Mouse (Mus musculus): ENCODE measurements around the gene Cab39. TPM values are rescaled to one million over a fixed set of nuclear protein-coding genes. Genes with fewer than 3 reads are reported as not detected.

Gene Cab39
- polyA plus RNA-seq (2016; fragmentation: Nextera tagmentation; extraction: Ambion mirVana), result 44.9 and 48.7 TPM in 2 replicates

DNA sequence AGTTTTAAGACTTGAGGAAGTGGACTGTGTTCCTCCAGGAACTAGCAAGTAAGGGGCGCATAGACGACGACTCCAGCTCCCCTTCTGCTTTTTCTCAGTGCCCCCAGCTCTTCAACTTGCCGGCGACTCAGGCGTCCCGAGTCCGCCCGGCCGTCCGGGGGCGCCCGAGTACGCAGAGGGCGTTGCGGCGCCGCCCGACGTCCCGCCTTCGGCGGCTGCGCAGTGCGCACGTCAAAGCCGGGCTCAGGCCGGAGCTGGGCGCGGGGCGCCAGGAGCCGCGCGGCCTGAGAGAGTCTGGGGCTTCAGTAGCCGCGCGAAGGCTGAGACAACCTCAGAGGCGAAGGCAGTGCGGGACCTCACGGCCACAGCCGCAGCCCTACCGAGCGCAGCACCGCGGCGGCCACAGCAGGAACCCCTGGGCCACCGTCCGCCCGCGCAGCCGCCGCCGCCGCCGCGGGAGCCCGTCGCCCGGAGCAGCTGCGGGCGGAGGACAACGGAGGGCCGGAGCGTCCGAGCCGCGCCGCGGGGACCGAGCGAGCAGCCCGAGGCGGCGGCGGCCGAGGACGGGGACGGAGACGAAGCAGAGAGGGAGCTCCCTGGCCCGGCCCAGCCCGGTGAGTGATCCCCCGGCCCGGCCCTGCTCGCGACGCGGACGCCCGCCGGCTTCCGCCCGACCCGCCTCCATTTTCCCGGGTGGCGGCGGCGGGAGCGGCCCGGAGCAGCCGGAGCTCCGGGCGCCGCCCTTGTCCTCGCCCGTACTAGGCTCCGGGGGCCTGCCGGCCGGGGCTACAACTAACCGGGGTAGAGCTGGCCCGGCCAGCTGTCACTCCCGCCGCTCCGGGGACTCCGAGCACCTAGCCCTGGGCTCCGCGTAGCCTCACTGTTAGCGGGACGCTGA lies at the start of gene Cab39:
Gene Cab39 (plus strand): TSS at position 234 of the 898 bp plus-strand sequence.
- peak; percentile 94 for ATAC-seq (ENCODE audit: insufficient number of reproducible peaks, insufficient read depth, low FRiP score, low TSS enrichment)
- peaks cover 3% of the 10 kb centered on the region; the same call in 1 of the 2 replicates for H3K4me1 ChIP-seq
- H3K4me3 ChIP-seq, result peak within 1 kb of the TSS; percentile 97
- H3K36me3 ChIP-seq, result no peaks in the 10 kb centered on the region
- under 1% methylated on average over 90 of the region's 118 CpGs for WGBS
- peak within 1 kb of the TSS; percentile 94 for H3K27ac ChIP-seq
- no peaks in the 10 kb centered on the region for H3K9me3 ChIP-seq
- H3K27me3 ChIP-seq, result no peaks in the 10 kb centered on the region
- H3K4me2 ChIP-seq (replicated peaks), result peak within 1 kb of the TSS; percentile 75
- H3K9ac ChIP-seq, result peak within 1 kb of the TSS; percentile 97

- H3K4me2 ChIP-seq (replicated peaks), result no peak overlapping the region
- H3K36me3 ChIP-seq, result no peaks in the 10 kb centered on the region
- no peak overlapping the region for H3K27ac ChIP-seq
- no peak for ATAC-seq (ENCODE audit: insufficient number of reproducible peaks, insufficient read depth, low FRiP score, low TSS enrichment)
- no peaks in the 10 kb centered on the region for H3K27me3 ChIP-seq
- H3K9me3 ChIP-seq, result no peaks in the 10 kb centered on the region
- 83% methylated on average over 3 of the region's 3 CpGs for WGBS
- H3K4me1 ChIP-seq, result no peaks in the 10 kb centered on the region
- H3K9ac ChIP-seq, result no peak overlapping the region
- no peak overlapping the region for H3K4me3 ChIP-seq
Measured at GRCm38 (mm10) chr1:85744539-85744938, 48.7 kb upstream of the Cab39 start.

GRCm38 (mm10) chr1:85746511-85746910 lies 46.7 kb upstream of the Cab39 start:
- no peak for ATAC-seq (ENCODE audit: insufficient number of reproducible peaks, insufficient read depth, low FRiP score, low TSS enrichment)
- Histone ChIP-seq H3K36me3 (no peaks in the 10 kb centered on the region), H3K9me3 (no peaks in the 10 kb centered on the region), H3K9ac (no peak overlapping the region), H3K4me1 (peaks cover 4% of the 10 kb centered on the region; the same call in 1 of the 2 replicates), H3K4me3 (no peak overlapping the region), H3K4me2 (replicated peaks) (no peak overlapping the region), H3K27ac (no peak overlapping the region), H3K27me3 (no peaks in the 10 kb centered on the region)
- 81% methylated on average over 5 of the region's 5 CpGs for WGBS

DNA sequence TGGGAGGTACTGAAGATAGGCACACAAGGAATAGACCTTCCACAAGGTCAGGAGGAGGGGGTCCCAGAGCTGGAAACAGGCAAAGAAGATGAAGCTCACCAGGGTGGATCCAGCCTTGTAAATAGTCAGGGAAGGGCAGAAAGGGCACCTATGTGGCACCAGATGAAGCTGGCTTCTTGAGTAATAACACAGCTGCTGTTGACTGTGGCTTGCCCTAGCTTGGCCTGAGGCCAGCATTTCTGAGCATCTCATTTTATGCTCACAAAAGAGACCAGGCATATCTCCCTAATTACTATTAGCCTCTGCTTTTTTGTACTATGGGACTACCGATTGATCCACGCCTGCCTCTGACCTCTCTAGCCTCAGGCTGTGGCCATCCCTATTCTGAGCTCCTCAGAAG lies 43.4 kb upstream of the Cab39 start:
- Histone ChIP-seq H3K27ac (no peak overlapping the region), H3K36me3 (no peaks in the 10 kb centered on the region), H3K4me2 (replicated peaks) (no peak overlapping the region), H3K27me3 (no peaks in the 10 kb centered on the region), H3K4me1 (peaks cover 6% of the 10 kb centered on the region; the same call in 1 of the 2 replicates), H3K9ac (no peak overlapping the region), H3K4me3 (no peak overlapping the region), H3K9me3 (no peaks in the 10 kb centered on the region)
- WGBS, result 77% methylated on average over 2 of the region's 2 CpGs
- no peak for ATAC-seq (ENCODE audit: insufficient number of reproducible peaks, insufficient read depth, low FRiP score, low TSS enrichment)

- no peak for ATAC-seq (ENCODE audit: insufficient number of reproducible peaks, insufficient read depth, low FRiP score, low TSS enrichment)
- H3K27ac ChIP-seq, result no peak overlapping the region
- H3K27me3 ChIP-seq, result no peaks in the 10 kb centered on the region
Measured at GRCm38 (mm10) chr1:85750650-85751049, 42.6 kb upstream of the Cab39 start.

GRCm38 (mm10) chr1:85751494-85751893 lies 41.7 kb upstream of the Cab39 start:
- Histone ChIP-seq H3K4me3 (no peak overlapping the region), H3K9ac (no peak overlapping the region), H3K4me1 (peaks cover 6% of the 10 kb centered on the region; the same call in 1 of the 2 replicates), H3K4me2 (replicated peaks) (no peak overlapping the region), H3K9me3 (no peaks in the 10 kb centered on the region), H3K27me3 (no peaks in the 10 kb centered on the region), H3K36me3 (no peaks in the 10 kb centered on the region), H3K27ac (no peak overlapping the region)
- WGBS, result 55% methylated on average over 6 of the region's 6 CpGs
- 0 out of 2 replicates have a peak, but pooled peaks have one; percentile 24 for ATAC-seq (ENCODE audit: insufficient number of reproducible peaks, insufficient read depth, low FRiP score, low TSS enrichment)

More at GRCm38 (mm10) chr1:85750650-85751049, 42.6 kb upstream of the Cab39 start:
- Histone ChIP-seq H3K4me2 (replicated peaks) (no peak overlapping the region), H3K9ac (no peak overlapping the region), H3K9me3 (no peaks in the 10 kb centered on the region), H3K4me3 (no peak overlapping the region), H3K4me1 (peaks cover 6% of the 10 kb centered on the region; the same call in 1 of the 2 replicates), H3K36me3 (no peaks in the 10 kb centered on the region)
- 91% methylated on average over 4 of the region's 4 CpGs for WGBS

DNA sequence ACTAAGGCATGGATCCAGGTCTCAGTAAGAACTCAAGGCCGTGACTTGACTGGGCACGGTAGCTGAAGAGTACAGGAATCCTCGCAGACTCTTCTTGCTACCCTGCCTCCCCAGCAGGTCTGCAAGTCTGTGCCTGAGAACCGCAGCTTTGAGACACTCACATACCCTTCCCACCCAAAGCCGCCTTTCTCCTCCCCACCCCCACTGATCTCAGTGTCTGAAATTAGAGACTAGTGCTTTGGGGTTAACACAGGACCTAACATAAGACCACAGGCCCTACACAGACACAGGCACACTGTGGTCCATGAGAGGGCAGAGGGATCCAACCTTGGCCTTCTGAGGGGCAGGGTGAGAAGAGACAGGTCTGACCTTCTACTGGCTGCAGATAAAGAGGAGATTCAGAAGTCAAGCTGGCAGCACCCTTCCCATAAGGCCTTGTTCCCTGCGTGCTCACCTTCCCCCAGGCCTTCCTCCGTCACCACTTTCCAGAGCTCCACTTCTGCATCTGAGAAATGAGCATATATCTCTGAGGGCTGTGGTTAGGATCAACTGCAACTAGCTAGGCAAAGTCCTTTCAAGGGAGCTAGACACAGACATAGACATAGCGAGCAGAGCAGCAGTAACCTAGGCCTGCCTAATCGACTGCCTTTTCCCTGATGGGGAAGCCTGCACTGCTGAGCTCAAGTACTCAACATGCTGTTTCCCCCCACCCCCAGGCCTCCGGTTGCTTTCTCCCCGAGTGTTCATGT lies 41.1 kb upstream of the Cab39 start:
- ATAC-seq (ENCODE audit: insufficient number of reproducible peaks, insufficient read depth, low FRiP score, low TSS enrichment), result 0 out of 2 replicates have a peak, but pooled peaks have one; percentile 19
- no peak overlapping the region for H3K4me3 ChIP-seq
- 75% methylated on average over 11 of the region's 11 CpGs for WGBS
- peaks cover 6% of the 10 kb centered on the region; the same call in 1 of the 2 replicates for H3K4me1 ChIP-seq
- H3K9me3 ChIP-seq, result no peaks in the 10 kb centered on the region
- no peaks in the 10 kb centered on the region for H3K36me3 ChIP-seq
- H3K27me3 ChIP-seq, result no peaks in the 10 kb centered on the region
- H3K27ac ChIP-seq, result no peak overlapping the region
- H3K4me2 ChIP-seq (replicated peaks), result no peak overlapping the region
- no peak overlapping the region for H3K9ac ChIP-seq

DNA sequence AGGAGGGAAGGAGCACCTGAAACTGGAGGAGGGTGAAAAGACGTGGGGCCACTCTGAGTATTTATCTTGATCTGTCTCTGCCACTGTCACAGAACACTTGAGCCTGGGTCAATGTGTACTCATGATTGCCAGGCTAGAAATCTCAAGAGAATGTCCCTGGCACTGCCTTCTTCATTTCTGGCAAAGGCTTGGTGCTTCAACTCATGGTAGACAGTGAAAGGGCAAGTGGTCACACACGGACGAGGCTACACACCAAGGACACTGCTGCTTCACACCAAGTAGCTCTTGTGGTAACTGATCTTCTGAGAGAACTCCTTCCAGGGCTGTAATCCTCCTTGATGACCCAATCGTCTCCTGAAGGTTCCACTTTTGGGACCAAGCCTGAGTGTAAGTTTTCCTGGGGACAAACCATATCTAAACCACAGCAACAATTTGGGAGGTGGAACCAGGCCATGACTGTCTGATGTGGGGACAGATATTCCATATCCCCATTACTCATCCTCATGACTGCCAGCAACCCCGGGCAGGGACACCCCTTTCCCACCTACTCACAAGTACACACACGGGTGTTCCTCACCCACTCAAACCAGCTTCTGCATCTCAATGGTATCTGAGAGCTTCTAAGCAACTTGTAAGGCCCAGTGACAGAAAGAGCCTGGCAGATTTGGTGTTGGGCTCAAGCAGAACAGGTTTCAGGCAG lies 35.6 kb upstream of the Cab39 start:
- ATAC-seq (ENCODE audit: insufficient number of reproducible peaks, insufficient read depth, low FRiP score, low TSS enrichment), result no peak
- Histone ChIP-seq H3K27ac (no peak overlapping the region), H3K27me3 (no peaks in the 10 kb centered on the region), H3K9ac (no peak overlapping the region), H3K4me1 (no peaks in the 10 kb centered on the region), H3K4me2 (replicated peaks) (no peak overlapping the region), H3K4me3 (no peak overlapping the region), H3K9me3 (no peaks in the 10 kb centered on the region), H3K36me3 (no peaks in the 10 kb centered on the region)
- 80% methylated on average over 6 of the region's 6 CpGs for WGBS

DNA sequence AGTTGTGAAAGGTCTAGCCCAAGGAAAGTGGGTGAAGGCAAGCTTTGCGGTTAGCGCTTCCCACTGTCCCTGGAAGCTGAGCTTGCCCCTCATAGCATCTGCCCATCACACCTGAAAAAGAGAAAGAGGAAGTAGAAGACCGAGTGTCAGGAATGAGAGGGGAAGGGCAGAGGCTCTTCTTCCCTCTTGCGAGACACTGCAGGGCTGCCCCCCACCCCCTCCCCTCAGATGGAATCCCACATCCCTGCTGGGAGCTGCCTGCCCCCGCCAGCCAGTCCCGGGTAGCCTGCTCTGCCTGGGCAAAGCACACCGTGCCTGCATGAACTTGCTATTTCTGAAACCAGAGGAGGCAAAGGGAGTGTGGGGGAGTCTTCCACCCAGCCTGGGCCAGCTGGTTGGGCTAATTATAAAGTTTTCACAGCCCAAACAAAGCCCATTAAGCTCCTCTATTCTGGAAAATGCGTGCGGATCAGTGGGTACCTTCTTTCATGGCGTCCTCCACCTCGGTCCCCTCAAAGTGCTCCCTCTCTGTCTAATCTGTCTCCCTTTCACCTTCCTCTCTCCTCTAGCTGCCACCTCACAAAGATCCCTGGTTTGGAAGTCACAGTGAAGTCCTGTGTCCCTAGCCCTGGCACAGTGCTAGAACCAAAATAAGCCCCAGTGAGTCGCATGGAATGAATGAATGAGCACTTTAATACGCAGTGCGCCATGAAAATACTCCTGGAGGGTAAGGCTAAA lies 34.8 kb upstream of the Cab39 start:
- Histone ChIP-seq H3K9ac (no peak overlapping the region), H3K9me3 (no peaks in the 10 kb centered on the region), H3K27ac (no peak overlapping the region), H3K4me3 (no peak overlapping the region), H3K4me1 (no peaks in the 10 kb centered on the region), H3K27me3 (no peaks in the 10 kb centered on the region), H3K4me2 (replicated peaks) (no peak overlapping the region), H3K36me3 (no peaks in the 10 kb centered on the region)
- ATAC-seq (ENCODE audit: insufficient number of reproducible peaks, insufficient read depth, low FRiP score, low TSS enrichment), result no peak
- WGBS, result 26% methylated on average over 14 of the region's 14 CpGs

GRCm38 (mm10) chr1:85758969-85759293 lies 34.3 kb upstream of the Cab39 start:
- no peaks in the 10 kb centered on the region for H3K36me3 ChIP-seq
- H3K27me3 ChIP-seq, result no peaks in the 10 kb centered on the region
- no peak overlapping the region for H3K4me2 ChIP-seq (replicated peaks)
- no peak overlapping the region for H3K9ac ChIP-seq
- H3K4me3 ChIP-seq, result no peak overlapping the region
- H3K27ac ChIP-seq, result no peak overlapping the region
- no peaks in the 10 kb centered on the region for H3K9me3 ChIP-seq
- WGBS, result 0% methylated on average over 1 of the region's 1 CpGs
- no peaks in the 10 kb centered on the region for H3K4me1 ChIP-seq
- ATAC-seq (ENCODE audit: insufficient number of reproducible peaks, insufficient read depth, low FRiP score, low TSS enrichment), result no peak

GRCm38 (mm10) chr1:85761665-85762064 lies 31.6 kb upstream of the Cab39 start:
- H3K4me3 ChIP-seq, result no peak overlapping the region
- 84% methylated on average over 4 of the region's 4 CpGs for WGBS
- no peak overlapping the region for H3K9ac ChIP-seq
- ATAC-seq (ENCODE audit: insufficient number of reproducible peaks, insufficient read depth, low FRiP score, low TSS enrichment), result no peak
- H3K27me3 ChIP-seq, result no peaks in the 10 kb centered on the region
- no peaks in the 10 kb centered on the region for H3K36me3 ChIP-seq
- no peak overlapping the region for H3K4me2 ChIP-seq (replicated peaks)
- no peak overlapping the region for H3K27ac ChIP-seq
- H3K4me1 ChIP-seq, result no peaks in the 10 kb centered on the region
- no peaks in the 10 kb centered on the region for H3K9me3 ChIP-seq
